Mouse (Mus musculus) adrenal gland, postnatal 36 days (tissue): Measurements from ENCODE around the gene Rcc1l. TPM values are rescaled to one million over a fixed set of nuclear protein-coding genes. Genes with fewer than 3 reads are reported as not detected.

Experiments
- DNase-seq, 2 experiments: peaks; one replicate each; pipeline ENCODE4 v3.0.0; 2021; ENCODE audit warnings: mixed read lengths in 1 of 2
- total RNA-seq, 2 experiments: library from RNA; stranded (reverse); gene quantifications; 2 replicates each; pipeline ENCODE4 v1.2.3; 2021

Gene Rcc1l
- total RNA-seq, 2 experiments from 2014 or later, result 30.4 to 31.6 TPM

GRCm38 (mm10) chr5:134118798-134119407, 57.7 kb downstream of the Rcc1l start:
- DNase-seq, result no peak

DNA sequence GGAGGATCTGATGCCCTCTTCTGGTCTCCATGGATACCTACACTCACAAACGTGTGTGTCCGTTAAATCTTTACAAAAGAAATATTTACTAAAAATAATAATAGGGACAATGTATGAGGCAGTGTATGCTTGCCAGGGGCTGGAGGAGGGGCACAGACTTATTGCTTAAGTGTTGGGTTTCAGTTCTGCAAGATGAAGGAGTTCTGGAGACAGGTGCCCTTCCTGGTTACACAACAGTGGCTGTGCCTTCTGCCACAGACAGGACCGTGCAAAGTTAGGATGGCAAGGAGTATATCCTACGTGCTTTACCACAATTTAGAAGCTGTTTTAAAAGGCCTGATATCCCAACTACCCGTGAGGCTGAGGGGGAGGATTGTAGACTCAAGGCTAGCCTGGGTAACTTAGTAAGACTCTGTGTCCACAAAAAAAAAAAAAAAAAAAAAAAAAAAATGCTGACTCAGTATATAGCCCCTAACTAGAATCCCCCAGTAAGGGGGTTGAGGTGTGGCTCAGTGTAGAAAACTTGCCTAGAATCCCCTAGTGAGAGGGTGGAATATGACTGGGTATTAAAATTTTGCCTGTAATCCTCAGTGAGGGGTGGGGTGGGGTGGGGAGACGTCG, 60.8 kb downstream of the Rcc1l start:
- DNase-seq, result no peak

DNA sequence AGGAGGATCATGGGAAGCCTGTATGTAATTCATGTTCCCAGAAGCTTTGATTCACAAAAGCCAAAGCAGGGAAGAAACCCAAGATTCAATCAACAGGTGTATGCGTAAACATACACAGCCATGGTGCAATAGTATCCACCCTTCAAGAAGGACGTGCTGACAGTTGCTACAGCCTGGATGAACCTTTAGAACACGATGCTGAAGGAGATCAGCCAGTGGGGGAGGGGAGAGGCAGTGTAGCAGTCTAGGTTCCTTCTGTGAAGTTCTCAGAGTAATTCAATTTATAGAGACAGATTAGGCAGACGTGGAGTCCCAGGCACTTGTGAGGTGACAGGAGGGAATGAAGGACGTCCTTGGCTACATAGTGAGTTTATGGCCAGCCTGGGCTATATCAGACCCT, 61.6 kb downstream of the Rcc1l start:
- DNase-seq, result no peak

DNA sequence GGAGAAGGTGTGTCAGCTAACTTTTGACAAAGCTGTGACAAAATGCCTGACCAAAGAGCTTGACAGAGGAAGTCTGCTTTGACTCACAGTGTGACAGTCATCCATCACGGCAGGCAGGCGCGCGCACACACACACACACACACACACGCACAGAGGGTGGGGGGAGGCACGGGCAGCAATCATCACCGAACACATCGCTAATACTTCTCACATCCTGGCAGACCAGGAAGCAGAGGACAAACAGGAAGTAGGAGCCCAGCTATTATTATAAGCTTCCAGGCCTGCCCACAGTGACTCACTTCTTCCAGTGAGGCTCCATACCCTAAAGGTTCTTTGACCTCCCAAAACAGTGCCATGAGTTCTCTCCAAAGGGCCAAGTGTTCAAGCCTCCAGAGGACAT, 70.7 kb downstream of the Rcc1l start:
- DNase-seq, result no peak

GRCm38 (mm10) chr5:134102720-134103119, 73.9 kb downstream of the Rcc1l start:
- DNase-seq, result no peak

DNA sequence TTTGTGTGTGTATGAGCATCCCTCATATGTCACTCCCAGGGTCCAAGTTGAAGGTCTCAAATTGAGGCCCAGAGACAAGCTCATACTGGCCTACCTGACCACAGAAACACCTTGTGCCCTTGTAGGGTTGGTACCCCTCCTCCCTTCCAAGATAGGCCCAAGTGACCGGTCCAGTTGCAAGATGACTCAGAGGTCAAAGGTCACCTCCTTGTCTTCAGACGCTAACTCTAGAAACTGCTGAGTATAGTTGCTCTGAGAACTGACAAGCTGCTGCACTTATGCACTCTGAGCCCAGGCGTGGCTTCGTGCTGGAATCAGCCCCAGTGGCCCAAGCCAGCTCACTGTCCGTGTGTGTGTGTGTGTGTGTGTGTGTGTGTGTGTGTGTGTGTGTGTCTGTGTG, 74.7 kb downstream of the Rcc1l start:
- DNase-seq, result peak in 1 of 2 experiments; percentile 25

GRCm38 (mm10) chr5:134101322-134101721, 75.3 kb downstream of the Rcc1l start:
- no peak for DNase-seq

GRCm38 (mm10) chr5:134100232-134100771, 76.3 kb downstream of the Rcc1l start:
- DNase-seq, result peak in 1 of 2 experiments; percentile 10

DNA sequence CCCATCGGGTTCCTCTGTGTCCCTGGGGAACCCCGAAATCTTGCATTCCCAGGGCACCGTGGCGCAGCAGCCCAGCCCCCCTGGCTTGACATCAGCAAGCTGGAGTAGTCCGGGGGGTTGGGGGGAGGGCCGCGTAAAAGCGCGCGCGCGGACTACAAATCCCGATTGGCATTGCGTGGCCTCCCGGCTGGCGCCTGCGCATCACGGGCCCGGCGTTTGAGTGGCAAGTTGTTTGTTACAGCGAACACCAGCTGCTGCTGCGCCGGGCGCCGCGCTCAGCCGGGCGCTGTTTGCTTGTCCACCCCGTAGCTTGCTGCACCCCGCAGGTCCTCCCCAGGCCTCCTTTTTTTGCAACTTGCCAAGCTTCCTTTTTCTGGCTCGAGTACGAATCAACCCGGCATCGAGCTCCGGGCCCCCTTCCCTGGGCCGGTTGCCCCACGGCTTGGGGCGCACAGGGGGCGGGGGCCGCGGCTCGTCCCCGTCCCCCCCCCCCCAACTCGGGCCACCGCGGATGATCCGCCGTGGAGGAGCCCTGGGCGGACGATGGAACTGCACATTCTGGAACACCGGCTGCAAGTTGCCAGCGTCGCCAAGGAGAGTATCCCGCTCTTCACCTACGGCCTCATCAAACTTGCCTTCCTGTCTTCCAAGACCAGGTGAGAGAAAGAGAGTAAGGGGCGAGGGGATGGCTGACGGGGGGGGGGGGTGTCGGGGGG, 76.9 kb downstream of the Rcc1l start, which contains the start of gene Castor2:
Castor2 (plus strand) TSS at position 216 of the 716 bp plus-strand sequence.
- DNase-seq, result peak; percentile 96

- peak; percentile 26 to 53 for DNase-seq
Observed at GRCm38 (mm10) chr5:134098976-134099375, 77.6 kb downstream of the Rcc1l start.

DNA sequence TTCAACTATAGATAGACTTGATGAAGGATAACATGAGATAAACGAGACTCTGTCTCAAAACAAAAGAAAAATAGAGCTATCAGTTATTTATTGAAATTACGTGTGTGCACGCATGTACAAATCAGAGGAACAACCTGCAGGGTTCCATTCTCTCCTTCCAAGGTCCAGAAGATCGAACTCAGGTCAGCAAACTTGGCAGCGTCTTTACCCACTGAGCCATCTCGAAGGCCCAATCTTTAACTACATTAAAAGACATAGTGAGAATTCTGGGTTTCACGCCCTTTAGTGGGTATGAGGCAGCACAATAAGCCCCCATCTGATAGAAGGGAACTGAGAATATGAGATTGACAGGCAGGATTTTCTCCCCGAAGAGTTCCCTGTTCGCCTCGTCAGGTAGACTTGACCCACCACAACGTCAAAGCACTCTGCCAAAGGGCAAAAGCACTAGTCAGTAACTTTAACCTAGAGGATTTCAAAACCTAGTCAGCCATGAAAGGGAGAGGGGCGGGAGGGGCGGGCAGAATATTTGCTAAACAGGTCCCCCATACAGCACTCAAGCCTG, 78.2 kb downstream of the Rcc1l start:
- no peak for DNase-seq

Other genes with a start within 250 kb of the Rcc1l start
- 10 to 100 TPM; 12.1 TPM for gene Castor2, start 77.1 kb downstream of the Rcc1l start, total RNA-seq
- gene Gtf2ird2, start 7.2 kb upstream of the Rcc1l start, total RNA-seq, result 1 to 10 TPM; 8.1 to 9.3 TPM
- 1 to 10 TPM; 5.2 to 9.7 TPM for gene Ncf1, start 52.9 kb upstream of the Rcc1l start, total RNA-seq
- 100 to 1,000 TPM; 230 to 239 TPM for gene Gtf2i, start 138.0 kb upstream of the Rcc1l start, total RNA-seq